Mouse (Mus musculus) ES-E14 (cell line): ENCODE results near the gene Rin2. TPM values are rescaled to one million over a fixed set of nuclear protein-coding genes. Genes with fewer than 3 reads are reported as not detected.
"Not testable (repeated sequence)": the region's sequence is repeated elsewhere in the genome, so short reads cannot be mapped to it uniquely, and the experiment has no call there.

Source experiments
- DNase-seq: peaks from one replicate; pipeline ENCODE4 v3.0.0-alpha.2; 2013; ENCODE audit warnings: low read depth, low spot score
- H3K27ac ChIP-seq: 2 replicates; pipeline ENCODE4 v1.5.1; 2012; ENCODE audit warnings: low read depth, mild to moderate bottlenecking, low read length, moderate library complexity, mixed read lengths; ENCODE audit not compliant: poor library complexity, insufficient read depth, severe bottlenecking
- H3K36me3 ChIP-seq: 2 replicates; pipeline ENCODE4 v1.6.1; 2012; ENCODE audit warnings: mild to moderate bottlenecking, low read length, moderate library complexity, mixed read lengths; ENCODE audit not compliant: control insufficient read depth, poor library complexity, insufficient read depth, severe bottlenecking
- H3K4me1 ChIP-seq, 2 experiments: fragments of 150-350 bp in 1 of 2; sonication (generic) in 1 of 2; 2 replicates each; pipeline ENCODE4 v1.6.1; 2012; ENCODE audit warnings: low read length in 2 of 2, mild to moderate bottlenecking in 1 of 2, mixed read lengths in 1 of 2; ENCODE audit not compliant: control insufficient read depth in 2 of 2, insufficient read depth in 2 of 2, poor library complexity in 1 of 2
- H3K4me3 ChIP-seq, 2 experiments: fragments of 150-350 bp in 1 of 2; sonication (generic) in 1 of 2; 2 replicates each; pipeline ENCODE4 v1.5.1; 2012; ENCODE audit warnings: low read length in 2 of 2, low read depth in 1 of 2, mild to moderate bottlenecking in 1 of 2, mixed read lengths in 1 of 2; ENCODE audit not compliant: insufficient read depth in 1 of 2, poor library complexity in 1 of 2, severe bottlenecking in 1 of 2
- H3K9ac ChIP-seq: 2 replicates; pipeline ENCODE4 v1.6.1; 2012; ENCODE audit warnings: low read depth, mild to moderate bottlenecking, low read length, mixed read lengths; ENCODE audit not compliant: poor library complexity, insufficient read depth, severe bottlenecking
- H3K9me3 ChIP-seq: fragments of 150-350 bp; sonication (generic); 2 replicates; pipeline ENCODE4 v1.6.1; 2012; ENCODE audit warnings: low read depth, mild to moderate bottlenecking, low read length; ENCODE audit not compliant: control insufficient read depth, insufficient read depth
- CHD2 ChIP-seq: IDR thresholded peaks from 2 replicates; pipeline ENCODE4 v1.6.1; 2014; ENCODE audit warnings: mild to moderate bottlenecking, low read depth, low read length, inconsistent platforms
- HCFC1 ChIP-seq: IDR thresholded peaks from 2 replicates; pipeline ENCODE4 v1.6.1; 2012; ENCODE audit warnings: low read length, inconsistent platforms, borderline replicate concordance; ENCODE audit not compliant: insufficient read depth
- MAFK ChIP-seq: IDR thresholded peaks from 2 replicates; pipeline ENCODE4 v1.6.1; 2014; ENCODE audit warnings: mild to moderate bottlenecking, low read depth, low read length, inconsistent platforms; ENCODE audit not compliant: insufficient read depth
- ZC3H11A ChIP-seq: IDR thresholded peaks from 2 replicates; pipeline ENCODE4 v1.6.1; 2012; ENCODE audit warnings: low read depth, mild to moderate bottlenecking, inconsistent platforms, low read length, borderline replicate concordance
- ZNF384 ChIP-seq: IDR thresholded peaks from 2 replicates; pipeline ENCODE4 v1.6.1; 2012; ENCODE audit warnings: low read depth, low read length, inconsistent platforms
- in situ Hi-C, 2 experiments: fragments of 600-800 bp; cut with MboI; formaldehyde crosslinking; loops; one replicate each; pipeline ENCODE4 v1.15.1; 2025; ENCODE audit warnings: low sequenced_read_pairs in 2 of 2, inconsistent platforms in 1 of 2; ENCODE audit not compliant: unreplicated experiment in 2 of 2
- total RNA-seq: library from RNA; depleted of rRNA; stranded (reverse); fragments of 300-350 nt; gene quantifications from 2 replicates; pipeline ENCODE4 v1.2.3, GENCODE M21; 2012

Rin2 gene
- total RNA-seq, 1 experiment = 3.7 TPM

GRCm38 (mm10) chr2:145720743-145721142 is 45.7 kb downstream of the Rin2 start:
- in situ Hi-C loops = no loop called here
- Histone ChIP-seq H3K36me3 (no peaks in the 10 kb centered on the region; the same call in 1 of the 2 replicates), H3K9ac (no peak overlapping the region), H3K4me3 (no peak overlapping the region), H3K27ac (no peak overlapping the region), H3K4me1 (no peaks in the 10 kb centered on the region), H3K9me3 (no peaks in the 10 kb centered on the region)
- no peak for TF ChIP-seq ZNF384
- TF ChIP-seq CHD2 = no peak
- no peak for TF ChIP-seq MAFK
- TF ChIP-seq ZC3H11A = no peak
- TF ChIP-seq HCFC1 = no peak
- DNase-seq = no peak

DNA sequence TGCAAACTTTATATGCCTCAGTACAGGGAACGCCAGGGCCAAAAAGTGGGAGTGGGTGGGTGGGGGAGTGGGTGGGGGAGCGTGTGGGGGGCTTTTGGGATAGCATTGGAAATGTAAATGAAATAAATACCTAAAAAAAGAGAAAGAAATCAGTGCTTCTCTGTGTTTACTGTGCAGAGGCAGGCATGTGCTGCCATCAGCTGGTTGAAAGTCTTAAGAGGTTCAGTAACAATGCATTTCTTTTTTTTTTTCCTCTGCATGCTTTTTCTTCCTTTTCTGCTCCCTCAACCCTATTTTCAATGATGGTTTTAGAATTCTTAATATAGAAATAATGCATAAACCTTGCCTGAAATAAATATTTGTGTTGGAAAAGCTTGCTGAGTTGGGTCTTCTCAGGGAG is 47.3 kb downstream of the Rin2 start:
- H3K27ac ChIP-seq, H3K36me3 ChIP-seq, in situ Hi-C loops, H3K4me1 ChIP-seq, DNase-seq, H3K4me3 ChIP-seq, H3K9ac ChIP-seq, H3K9me3 ChIP-seq: not testable (repeated sequence)

DNA sequence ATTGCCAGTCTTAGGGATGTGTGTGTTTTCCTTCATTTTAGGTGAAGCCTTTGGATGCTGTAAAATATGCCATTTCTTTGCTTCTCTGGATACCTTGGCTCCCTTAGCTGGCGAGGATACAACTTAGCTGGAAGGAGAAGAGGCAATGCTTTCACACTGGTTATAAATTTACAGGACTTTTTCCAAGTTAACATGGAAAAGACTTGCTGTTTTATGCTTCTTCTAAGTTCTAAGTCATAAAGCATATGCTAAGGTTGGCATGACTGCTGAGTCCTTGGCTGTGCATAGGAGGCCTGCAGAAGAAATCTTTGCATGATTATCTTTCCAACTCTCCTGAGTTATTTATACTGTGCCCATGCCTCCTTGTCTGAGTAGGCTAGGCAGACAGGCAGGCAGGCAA is 49.3 kb downstream of the Rin2 start:
- H3K4me3 ChIP-seq = no peak overlapping the region
- in situ Hi-C loops = no loop called here
- no peaks in the 10 kb centered on the region for H3K36me3 ChIP-seq
- no peaks in the 10 kb centered on the region for H3K9me3 ChIP-seq
- no peak overlapping the region for H3K27ac ChIP-seq
- DNase-seq = no peak
- TF ChIP-seq CHD2 (no peak), ZC3H11A (no peak), ZNF384 (no peak), MAFK (no peak), HCFC1 (no peak)
- no peaks in the 10 kb centered on the region for H3K4me1 ChIP-seq
- H3K9ac ChIP-seq = no peak overlapping the region

GRCm38 (mm10) chr2:145729414-145729813 is 54.4 kb downstream of the Rin2 start:
- Histone ChIP-seq H3K27ac (no peak overlapping the region), H3K4me3 (no peak overlapping the region), H3K4me1 (no peaks in the 10 kb centered on the region), H3K36me3 (no peaks in the 10 kb centered on the region), H3K9ac (no peak overlapping the region), H3K9me3 (no peaks in the 10 kb centered on the region)
- no peak for TF ChIP-seq MAFK
- TF ChIP-seq HCFC1 = no peak
- TF ChIP-seq ZC3H11A = no peak
- in situ Hi-C loops = no loop called here
- no peak for DNase-seq

GRCm38 (mm10) chr2:145730189-145730880 is 55.3 kb downstream of the Rin2 start:
- in situ Hi-C loops = no loop called here
- Histone ChIP-seq H3K4me1 (no peaks in the 10 kb centered on the region), H3K36me3 (no peaks in the 10 kb centered on the region), H3K27ac (no peak overlapping the region), H3K9me3 (no peaks in the 10 kb centered on the region), H3K4me3 (no peak overlapping the region), H3K9ac (no peak overlapping the region)
- no peak for TF ChIP-seq HCFC1
- no peak for TF ChIP-seq CHD2
- no peak for TF ChIP-seq ZNF384
- no peak for TF ChIP-seq ZC3H11A
- no peak for TF ChIP-seq MAFK
- no peak for DNase-seq
